Mouse (Mus musculus): ENCODE measurements around the gene Fbxo27.

- TF ChIP-seq SIN3A (IDR thresholded peaks at IDR 0.05; ENCODE audit: low read length) (no peak), KAT2A (IDR thresholded peaks at IDR 0.05; ENCODE audit: insufficient replicate concordance, low read length) (no peak), SMC3 (IDR thresholded peaks at IDR 0.05; ENCODE audit: low read depth, low read length) (no peak), MYC (IDR thresholded peaks at IDR 0.05; ENCODE audit: low read depth, low read length) (no peak), ELF1 (IDR thresholded peaks at IDR 0.05; ENCODE audit: low read depth, low read length) (no peak), RCOR1 (conservative IDR thresholded peaks at IDR 0.05; ENCODE audit: low read depth, low read length) (no peak), CHD1 (IDR thresholded peaks at IDR 0.05; ENCODE audit: low read depth, low read length) (no peak), CTCF (conservative IDR thresholded peaks at IDR 0.05 in 1 of 2, IDR thresholded peaks at IDR 0.05 in 1 of 2; ENCODE audit: low read depth in 2 of 2, low read length in 2 of 2) (no peak), NRF1 (IDR thresholded peaks at IDR 0.05; ENCODE audit: low read depth, low read length) (no peak), USF1 (IDR thresholded peaks at IDR 0.05; ENCODE audit: low read depth, low read length) (no peak)
These were observed at the start of gene Fbxo27 for GRCm38 (mm10) chr7:28692545-28693320.
